Mouse (Mus musculus): ENCODE measurements at regions not wholly inside any gene's neighbourhood (a gene's known extent, or its start where the extent isn't known, plus 50 kb on each side); places are given as distances from the start of the nearest gene placed in this dataset.

- Histone ChIP-seq H3K4me3 (ENCODE audit: low read depth, low read length) (no peak overlapping the region), H3K27me3 (ENCODE audit: insufficient read depth, low read length) (no peaks in the 10 kb centered on the region), H3K4me2 (ENCODE audit: low read depth, low read length, poor library complexity, severe bottlenecking) (no peak overlapping the region), H3K9ac (replicated peaks; ENCODE audit: low read length, poor library complexity, severe bottlenecking) (no peak overlapping the region), H3K36me3 (ENCODE audit: insufficient read depth, low read length) (no peaks in the 10 kb centered on the region), H3K27ac (ENCODE audit: low read depth, low read length) (no peak overlapping the region), H3K4me1 (ENCODE audit: insufficient read depth, low read length) (no peaks in the 10 kb centered on the region), H3K9me3 (ENCODE audit: low read length) (no peaks in the 10 kb centered on the region)
- 31% methylated on average over 6 of the region's 6 CpGs for WGBS
- no peak for TF ChIP-seq CTCF (IDR thresholded peaks at IDR 0.05)
- DNase-seq (ENCODE audit: low spot score) = peak; percentile 63
- no peak; the same call in 1 of the 2 replicates for ATAC-seq (ENCODE audit: low FRiP score)
Measured at GRCm38 (mm10) chr19:37777961-37778360, 80.4 kb downstream of the Cyp26a1 start.

- TF ChIP-seq CTCF (IDR thresholded peaks at IDR 0.05) = no peak
- DNase-seq (ENCODE audit: low spot score) (no peak), ATAC-seq (ENCODE audit: low FRiP score) (no peak)
- Histone ChIP-seq H3K4me3 (ENCODE audit: low read depth, low read length) (no peak overlapping the region), H3K36me3 (ENCODE audit: insufficient read depth, low read length) (no peaks in the 10 kb centered on the region), H3K4me1 (ENCODE audit: insufficient read depth, low read length) (no peaks in the 10 kb centered on the region), H3K27me3 (ENCODE audit: insufficient read depth, low read length) (no peaks in the 10 kb centered on the region), H3K27ac (ENCODE audit: low read depth, low read length) (no peak overlapping the region), H3K4me2 (ENCODE audit: low read depth, low read length, poor library complexity, severe bottlenecking) (no peak overlapping the region), H3K9me3 (ENCODE audit: low read length) (no peaks in the 10 kb centered on the region), H3K9ac (replicated peaks; ENCODE audit: low read length, poor library complexity, severe bottlenecking) (no peak overlapping the region)
- WGBS = 85% methylated on average over 4 of the region's 4 CpGs
Measured at GRCm38 (mm10) chr19:37778568-37778967, 81.0 kb downstream of the Cyp26a1 start.

GRCm38 (mm10) chr19:37788540-37788939 is 90.9 kb downstream of the Cyp26a1 start:
- Histone ChIP-seq H3K27me3 (ENCODE audit: insufficient read depth, low read length) (peaks cover 3% of the 10 kb centered on the region; the same call in 1 of the 2 replicates), H3K4me1 (ENCODE audit: insufficient read depth, low read length) (0 out of 2 replicates have a peak, but pooled peaks cover 4% of the 10 kb centered on the region), H3K9me3 (ENCODE audit: low read length) (no peaks in the 10 kb centered on the region), H3K36me3 (ENCODE audit: insufficient read depth, low read length) (no peaks in the 10 kb centered on the region), H3K27ac (ENCODE audit: low read depth, low read length) (no peak overlapping the region), H3K9ac (replicated peaks; ENCODE audit: low read length, poor library complexity, severe bottlenecking) (no peak overlapping the region), H3K4me3 (ENCODE audit: low read depth, low read length) (no peak overlapping the region), H3K4me2 (ENCODE audit: low read depth, low read length, poor library complexity, severe bottlenecking) (no peak overlapping the region)
- WGBS = 95% methylated on average over 3 of the region's 3 CpGs
- ATAC-seq (ENCODE audit: low FRiP score) (no peak), DNase-seq (ENCODE audit: low spot score) (no peak)
- TF ChIP-seq CTCF (IDR thresholded peaks at IDR 0.05) = no peak

GRCm38 (mm10) chr19:37789576-37790180 is 92.1 kb downstream of the Cyp26a1 start:
- Histone ChIP-seq H3K27ac (ENCODE audit: low read depth, low read length) (no peak overlapping the region), H3K27me3 (ENCODE audit: insufficient read depth, low read length) (peaks cover 3% of the 10 kb centered on the region; the same call in 1 of the 2 replicates), H3K4me1 (ENCODE audit: insufficient read depth, low read length) (0 out of 2 replicates have a peak, but pooled peaks cover 4% of the 10 kb centered on the region), H3K9ac (replicated peaks; ENCODE audit: low read length, poor library complexity, severe bottlenecking) (no peak overlapping the region), H3K4me3 (ENCODE audit: low read depth, low read length) (0 out of 2 replicates have a peak overlapping the region, but pooled peaks have one; percentile 18), H3K36me3 (ENCODE audit: insufficient read depth, low read length) (no peaks in the 10 kb centered on the region), H3K4me2 (ENCODE audit: low read depth, low read length, poor library complexity, severe bottlenecking) (no peak overlapping the region; the same call in 1 of the 2 replicates), H3K9me3 (ENCODE audit: low read length) (no peaks in the 10 kb centered on the region)
- WGBS = 31% methylated on average over 12 of the region's 12 CpGs
- DNase-seq (ENCODE audit: low spot score) = no peak
- no peak for TF ChIP-seq CTCF (IDR thresholded peaks at IDR 0.05)
- ATAC-seq (ENCODE audit: low FRiP score) = no peak

- 17% methylated on average over 24 of the region's 24 CpGs for WGBS
- Histone ChIP-seq H3K4me1 (ENCODE audit: insufficient read depth, low read length) (0 out of 2 replicates have a peak, but pooled peaks cover 4% of the 10 kb centered on the region), H3K9me3 (ENCODE audit: low read length) (no peaks in the 10 kb centered on the region), H3K4me3 (ENCODE audit: low read depth, low read length) (peak overlapping the region; percentile 18), H3K27me3 (ENCODE audit: insufficient read depth, low read length) (peaks cover 3% of the 10 kb centered on the region; the same call in 1 of the 2 replicates), H3K4me2 (ENCODE audit: low read depth, low read length, poor library complexity, severe bottlenecking) (peak overlapping the region; percentile 28), H3K36me3 (ENCODE audit: insufficient read depth, low read length) (no peaks in the 10 kb centered on the region), H3K9ac (replicated peaks; ENCODE audit: low read length, poor library complexity, severe bottlenecking) (no peak overlapping the region), H3K27ac (ENCODE audit: low read depth, low read length) (no peak overlapping the region)
- no peak for TF ChIP-seq CTCF (IDR thresholded peaks at IDR 0.05)
- ATAC-seq (ENCODE audit: low FRiP score) = peak; percentile 82
- DNase-seq (ENCODE audit: low spot score) = peak; percentile 24
Measured at GRCm38 (mm10) chr19:37790281-37791073, 92.9 kb downstream of the Cyp26a1 start.

- ATAC-seq (ENCODE audit: low FRiP score) (no peak), DNase-seq (ENCODE audit: low spot score) (no peak)
- Histone ChIP-seq H3K27me3 (ENCODE audit: insufficient read depth, low read length) (peaks cover under 1% of the 10 kb centered on the region; the same call in 1 of the 2 replicates), H3K4me3 (ENCODE audit: low read depth, low read length) (no peak overlapping the region), H3K9ac (replicated peaks; ENCODE audit: low read length, poor library complexity, severe bottlenecking) (no peak overlapping the region), H3K4me1 (ENCODE audit: insufficient read depth, low read length) (0 out of 2 replicates have a peak, but pooled peaks cover 4% of the 10 kb centered on the region), H3K4me2 (ENCODE audit: low read depth, low read length, poor library complexity, severe bottlenecking) (no peak overlapping the region), H3K9me3 (ENCODE audit: low read length) (no peaks in the 10 kb centered on the region), H3K36me3 (ENCODE audit: insufficient read depth, low read length) (no peaks in the 10 kb centered on the region), H3K27ac (ENCODE audit: low read depth, low read length) (no peak overlapping the region)
- WGBS = 81% methylated on average over 9 of the region's 9 CpGs
- TF ChIP-seq CTCF (IDR thresholded peaks at IDR 0.05) = no peak
Measured at GRCm38 (mm10) chr19:37793176-37793575, 95.6 kb downstream of the Cyp26a1 start.
